Mouse (Mus musculus): ENCODE data around the gene Egfl8.

- TF ChIP-seq EP300 (IDR thresholded peaks at IDR 0.05; ENCODE audit: low read depth) (no peak), CTCF (IDR thresholded peaks at IDR 0.05; ENCODE audit: low read depth) (no peak)
Measured at GRCm38 (mm10) chr17:34624981-34625380, 9.2 kb upstream of the Egfl8 start.

All from liver, embryonic 14.5 days (tissue).